Mouse (Mus musculus) right cerebral cortex, postnatal 10 days (tissue): ENCODE results near the gene S100pbp.
"Not testable (repeated sequence)": the region's sequence is repeated elsewhere in the genome, so short reads cannot be mapped to it uniquely, and the experiment has no call there.

Experiments
- DNase-seq, 2 experiments: peaks; one replicate each; pipeline ENCODE4 v3.0.0; 2021; ENCODE audit warnings: low spot score in 2 of 2

S100pbp gene

GRCm38 (mm10) chr4:129221097-129222010, 31.8 kb upstream of the S100pbp start:
- DNase-seq = no peak

GRCm38 (mm10) chr4:129220376-129221089, 31.0 kb upstream of the S100pbp start:
- no peak for DNase-seq

- no peak for DNase-seq
Observed at GRCm38 (mm10) chr4:129219198-129219597, 29.7 kb upstream of the S100pbp start.

- DNase-seq = no peak
Observed at GRCm38 (mm10) chr4:129218569-129219175, 29.1 kb upstream of the S100pbp start.

- not testable (repeated sequence) for DNase-seq
Observed at GRCm38 (mm10) chr4:129212486-129212885, 23.0 kb upstream of the S100pbp start.

- DNase-seq = no peak
Observed at GRCm38 (mm10) chr4:129211461-129211860, 21.9 kb upstream of the S100pbp start.

- DNase-seq = no peak
Observed at GRCm38 (mm10) chr4:129209504-129209903, 20.0 kb upstream of the S100pbp start.

- no peak for DNase-seq
Observed at GRCm38 (mm10) chr4:129206792-129207191, 17.3 kb upstream of the S100pbp start.

GRCm38 (mm10) chr4:129204655-129205054, 15.1 kb upstream of the S100pbp start:
- DNase-seq = peak in 1 of 2 experiments; percentile 27

- DNase-seq = no peak
Observed at GRCm38 (mm10) chr4:129197514-129197913, 8.0 kb upstream of the S100pbp start.

GRCm38 (mm10) chr4:129194280-129194679, 4.8 kb upstream of the S100pbp start:
- DNase-seq = no peak

- DNase-seq = no peak
Observed at GRCm38 (mm10) chr4:129191691-129192090, 2.2 kb upstream of the S100pbp start.

GRCm38 (mm10) chr4:129190538-129190937, 1.0 kb upstream of the S100pbp start:
- DNase-seq = peak in 1 of 2 experiments; percentile 55

- DNase-seq = peak; percentile 71
Observed at GRCm38 (mm10) chr4:129188803-129189541, 555 bp downstream of the S100pbp start.

- DNase-seq = no peak
Observed at GRCm38 (mm10) chr4:129188041-129188659, 1.4 kb downstream of the S100pbp start.

GRCm38 (mm10) chr4:129179560-129179959, 10.0 kb downstream of the S100pbp start:
- no peak for DNase-seq

GRCm38 (mm10) chr4:129172529-129172928, 17.0 kb downstream of the S100pbp start:
- DNase-seq = no peak

- no peak for DNase-seq
Observed at GRCm38 (mm10) chr4:129161581-129162255, 27.8 kb downstream of the S100pbp start.

- DNase-seq = no peak
Observed at GRCm38 (mm10) chr4:129161076-129161475, 28.5 kb downstream of the S100pbp start.

GRCm38 (mm10) chr4:129158549-129158948, 31.0 kb downstream of the S100pbp start:
- DNase-seq = no peak

- no peak for DNase-seq
Observed at GRCm38 (mm10) chr4:129157541-129157940, 32.0 kb downstream of the S100pbp start.
